Mouse (Mus musculus): ENCODE results near the gene Il3. TPM values are rescaled to one million over a fixed set of nuclear protein-coding genes. Genes with fewer than 3 reads are reported as not detected.

Il3 gene
- total RNA-seq, 2 experiments from 2014 or later, result not detected

DNA sequence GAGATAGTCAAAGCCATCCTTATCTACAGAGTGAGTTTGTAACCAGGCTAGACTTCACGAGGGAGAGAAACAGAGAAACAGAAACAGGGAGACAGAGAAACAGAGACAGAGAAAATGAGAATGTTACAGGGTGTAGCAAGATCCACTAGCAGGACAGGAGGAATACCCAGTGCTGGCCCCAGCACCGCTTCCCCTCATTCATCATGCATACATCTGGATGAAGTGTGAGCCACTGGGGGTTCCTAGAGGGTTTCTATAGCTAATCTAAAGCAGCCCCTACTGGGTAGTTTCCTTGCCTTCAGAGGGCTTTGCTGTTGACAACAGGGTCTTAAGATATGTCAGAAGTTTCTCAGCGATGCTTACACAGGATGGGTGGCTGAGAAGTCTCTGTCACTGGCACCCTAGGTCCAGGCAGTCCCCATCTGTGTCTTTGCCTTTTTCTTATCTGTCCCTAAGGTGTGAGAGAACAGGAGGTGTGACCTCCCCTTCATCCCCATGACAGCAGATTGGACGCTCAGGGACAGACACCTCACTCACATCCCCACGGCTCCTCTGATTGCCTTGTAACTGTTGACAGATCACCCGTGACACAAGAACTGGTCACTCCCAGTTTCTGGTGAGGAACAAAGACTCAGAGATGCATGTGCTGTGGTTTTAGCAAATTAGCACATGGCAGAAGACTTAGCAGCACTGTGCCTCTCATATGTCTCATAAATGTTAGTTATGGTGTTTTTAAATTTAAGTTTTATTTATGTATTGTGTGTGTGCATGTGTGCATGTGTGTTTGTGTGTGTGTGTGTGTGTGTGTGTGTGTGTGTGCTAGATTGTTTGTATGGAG, 47.0 kb downstream of the Il3 start:
- no peak for DNase-seq
- intact Hi-C loops (cut with DNase I), result no loop called here

DNA sequence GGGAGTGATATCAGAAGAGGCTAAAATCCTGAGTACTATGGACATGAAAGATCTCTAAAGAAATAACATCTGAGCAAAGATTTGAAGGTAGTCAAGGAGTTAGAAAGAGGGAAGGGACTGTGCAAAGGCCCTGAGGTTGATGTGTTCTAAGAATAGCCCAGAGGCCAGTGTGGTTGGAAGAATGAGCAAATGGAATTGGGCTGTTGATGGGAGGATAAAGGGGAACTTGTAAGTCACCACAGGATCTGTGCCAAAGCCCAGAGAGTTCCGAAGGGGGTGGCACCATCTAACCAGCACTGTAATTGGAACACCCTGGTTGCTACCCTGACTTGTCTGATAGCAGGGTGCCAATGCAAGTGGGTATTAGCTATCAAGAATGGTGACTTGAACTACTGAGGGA, 47.9 kb downstream of the Il3 start:
- intact Hi-C loops (cut with DNase I), result no loop called here
- no peak for DNase-seq

DNA sequence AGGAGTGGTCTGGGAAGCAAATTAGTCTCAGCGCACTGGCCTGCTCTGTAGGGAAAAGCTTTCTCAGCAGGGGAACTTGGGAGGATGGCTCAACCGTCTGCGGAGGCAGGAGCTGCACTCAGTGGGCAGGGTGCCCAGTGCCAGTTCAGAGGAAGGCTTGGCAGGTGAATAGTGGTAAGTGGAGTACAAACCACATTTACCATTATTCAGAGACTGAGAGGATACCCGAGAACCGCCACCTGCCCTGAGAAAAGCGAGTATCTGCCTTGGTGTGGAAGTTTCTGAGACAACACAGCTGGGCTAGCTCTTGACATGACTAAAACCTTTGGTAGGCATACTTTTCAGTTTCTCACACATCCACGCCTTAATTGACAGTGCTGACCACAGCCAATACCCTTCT, 49.7 kb downstream of the Il3 start:
- intact Hi-C loops (cut with DNase I), result no loop called here
- no peak for DNase-seq

DNA sequence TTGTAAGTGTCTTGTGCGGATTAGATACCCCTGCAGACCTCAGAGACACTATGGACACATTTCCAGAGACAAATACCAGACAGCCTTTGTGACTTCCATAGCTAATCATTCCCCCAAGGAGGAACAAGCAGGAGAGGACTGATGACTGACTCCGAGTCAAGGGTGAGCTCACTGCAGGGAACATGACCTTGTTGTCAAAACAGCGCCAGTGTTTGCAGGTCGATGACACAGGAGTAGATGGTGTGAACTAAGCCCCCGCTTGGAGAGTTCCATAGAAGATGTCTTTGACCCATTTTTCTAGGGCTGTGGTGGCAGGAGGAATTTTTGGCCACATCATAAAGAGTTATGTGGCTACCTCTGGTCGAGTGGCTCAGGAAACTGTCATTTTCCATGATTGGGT, 51.0 kb downstream of the Il3 start:
- DNase-seq, result no peak

More for the DNA sequence above, 51.0 kb downstream of the Il3 start:
- intact Hi-C loops (cut with DNase I), result no loop called here

Other genes starting within 250 kb of the Il3 start
- 1 to 10 TPM; 3.5 to 4.7 TPM for gene Slc22a4, start 239.2 kb downstream of the Il3 start, total RNA-seq (2021)
- 10 to 100 TPM; 29.9 to 33.2 TPM for gene Pdlim4, start 198.3 kb downstream of the Il3 start, total RNA-seq (2021)
- 10 to 100 TPM; 43.3 to 46.4 TPM for gene P4ha2, start 167.2 kb downstream of the Il3 start, total RNA-seq (2021)
- not detected for gene Csf2, start 17.6 kb downstream of the Il3 start, total RNA-seq (2021)
- gene Acsl6, start 36.5 kb upstream of the Il3 start, total RNA-seq (2021), result 1 to 10 TPM; 1.2 to 1.5 TPM
- gene Meikin, start 103.4 kb upstream of the Il3 start, total RNA-seq (2021), result not detected
- gene Fnip1, start 170.9 kb upstream of the Il3 start, total RNA-seq (2021), result 10 to 100 TPM; 31.7 to 33.8 TPM